Mouse (Mus musculus) ES-Bruce4 (cell line): ENCODE data around the gene Ccdc113.

Experiments
- EP300 ChIP-seq: IDR thresholded peaks from 2 replicates; pipeline ENCODE4 v1.6.1; 2011; ENCODE audit warnings: low read depth, low read length; ENCODE audit not compliant: insufficient read depth
- POLR2A ChIP-seq: IDR thresholded peaks from one replicate; pipeline ENCODE4 v1.8.1; 2011; ENCODE audit warnings: low read length; ENCODE audit not compliant: insufficient read depth

- TF ChIP-seq EP300 (no peak), POLR2A (no peak)
These were observed 27.6 kb upstream of the Ccdc113 start for GRCm38 (mm10) chr8:95506245-95506644.
